Mouse (Mus musculus) limb, embryonic 14.5 days (tissue): Measurements from ENCODE around the gene Tpcn1. TPM values are rescaled to one million over a fixed set of nuclear protein-coding genes. Genes with fewer than 3 reads are reported as not detected.

ENCODE experiments used
- ATAC-seq: fragments of 200-750 bp; cut with Nextera tagmentation; 2 replicates; pipeline ENCODE4 v1.8.0; 2017; ENCODE audit warnings: low read depth, moderate number of reproducible peaks, moderate TSS enrichment; ENCODE audit not compliant: low FRiP score
- DNase-seq: peaks from one replicate; pipeline ENCODE4 v3.0.0-alpha.2; 2015; ENCODE audit warnings: low spot score
- H3K27ac ChIP-seq: fragments of 300-500 bp; sonication (generic); replicated peaks from 2 replicates; pipeline ENCODE4 v1.5.1; 2014; ENCODE audit warnings: low read depth, mild to moderate bottlenecking, low read length, moderate library complexity, mixed read lengths
- H3K27me3 ChIP-seq: fragments of 300-500 bp; sonication (generic); 2 replicates; pipeline ENCODE4 v1.6.1; 2014; ENCODE audit warnings: low read length, mixed read lengths; ENCODE audit not compliant: control insufficient read depth, insufficient read depth
- H3K36me3 ChIP-seq: fragments of 300-500 bp; sonication (generic); 2 replicates; pipeline ENCODE4 v1.6.1; 2014; ENCODE audit warnings: mild to moderate bottlenecking, low read length, moderate library complexity, mixed read lengths; ENCODE audit not compliant: control insufficient read depth, insufficient read depth
- H3K4me1 ChIP-seq: fragments of 300-500 bp; sonication (generic); 2 replicates; pipeline ENCODE4 v1.6.1; 2014; ENCODE audit warnings: antibody characterized with exemption, low read length, mixed read lengths; ENCODE audit not compliant: control insufficient read depth, insufficient read depth
- H3K4me2 ChIP-seq: fragments of 300-500 bp; sonication (generic); replicated peaks from 2 replicates; pipeline ENCODE4 v1.6.1; 2014; ENCODE audit warnings: low read depth, mild to moderate bottlenecking, low read length, moderate library complexity; ENCODE audit not compliant: severe bottlenecking
- H3K4me3 ChIP-seq: fragments of 300-500 bp; sonication (generic); replicated peaks from 2 replicates; pipeline ENCODE4 v1.5.1; 2014; ENCODE audit warnings: low read length
- H3K9ac ChIP-seq: fragments of 300-500 bp; sonication (generic); 2 replicates; pipeline ENCODE4 v1.6.1; 2014; ENCODE audit warnings: mild to moderate bottlenecking, low read depth, low read length, moderate library complexity; ENCODE audit not compliant: severe bottlenecking
- H3K9me3 ChIP-seq: fragments of 300-500 bp; sonication (generic); 2 replicates; pipeline ENCODE4 v1.6.1; 2016; ENCODE audit warnings: low read length; ENCODE audit not compliant: control insufficient read depth
- POLR2A ChIP-seq: fragments of 200-500 bp; IDR thresholded peaks from 2 replicates; pipeline ENCODE4 v1.8.0; 2012; ENCODE audit warnings: inconsistent platforms, mild to moderate bottlenecking, moderate library complexity, borderline replicate concordance; ENCODE audit not compliant: insufficient read depth, insufficient read length; ENCODE audit errors: extremely low read depth
- WGBS: fragments of 180-500 bp; shearing (Covaris S2); extraction: QIAGEN DNeasy Blood & Tissue Kit; methylation state at CpG from one replicate; pipeline ENCODE4 v1.1.7; 2014; 5-methylcytosine and 5-hydroxymethylcytosine counted together
- polyA plus RNA-seq, 2 experiments: library from polyadenylated mRNA; depleted of rRNA in 1 of 2; stranded (reverse) in 1 of 2; unstranded in 1 of 2; fragments of >200 nt; fragmentation: Nextera tagmentation in 1 of 2; extraction: Ambion mirVana in 1 of 2; gene quantifications; 2 replicates each; pipeline versions ENCODE4 v1.2.1 to v1.2.3; 2012 to 2014

Tpcn1 gene
- polyA plus RNA-seq, 2 experiments: 25.2 to 47.1 TPM

DNA sequence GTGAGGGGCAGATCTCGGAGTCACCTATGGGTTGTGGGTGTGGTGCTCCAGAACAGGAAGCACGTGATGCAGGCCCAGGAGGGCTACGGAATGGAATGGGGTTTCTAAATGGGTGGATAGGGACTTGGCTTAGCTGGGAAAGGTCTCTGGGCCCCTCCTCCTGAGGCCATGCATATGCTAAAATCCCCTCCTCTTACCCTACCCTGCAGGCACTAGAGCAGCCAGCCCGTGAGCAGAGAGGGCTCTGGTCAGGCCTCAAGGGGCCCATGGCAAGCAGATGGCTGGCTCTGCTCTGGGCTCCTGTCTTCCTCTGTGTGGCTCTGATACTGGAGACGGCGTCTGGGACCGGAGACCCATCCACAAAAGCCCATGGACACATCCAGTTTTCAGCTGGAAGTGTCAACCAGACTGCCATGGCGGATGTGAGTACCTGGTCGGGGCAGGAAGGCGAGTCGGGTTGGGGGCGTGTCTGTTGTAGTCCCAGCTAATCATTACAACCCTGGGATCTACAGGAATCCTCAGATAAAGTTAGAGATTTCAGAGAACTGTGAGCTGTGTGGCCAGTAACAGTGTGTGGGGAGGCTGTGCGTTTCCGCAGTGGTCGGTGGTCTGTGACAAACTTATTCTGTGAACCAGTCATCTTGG, 75.4 kb downstream of the Tpcn1 start:
- Histone ChIP-seq H3K9ac (no peak overlapping the region), H3K4me3 (no peak overlapping the region), H3K9me3 (no peaks in the 10 kb centered on the region), H3K4me1 (peaks cover 36% of the 10 kb centered on the region), H3K4me2 (no peak overlapping the region), H3K36me3 (no peaks in the 10 kb centered on the region), H3K27ac (no peak overlapping the region), H3K27me3 (no peaks in the 10 kb centered on the region)
- no peak for ATAC-seq
- 41% methylated on average over 15 of the region's 15 CpGs for WGBS
- TF ChIP-seq POLR2A: no peak
- DNase-seq: no peak

DNA sequence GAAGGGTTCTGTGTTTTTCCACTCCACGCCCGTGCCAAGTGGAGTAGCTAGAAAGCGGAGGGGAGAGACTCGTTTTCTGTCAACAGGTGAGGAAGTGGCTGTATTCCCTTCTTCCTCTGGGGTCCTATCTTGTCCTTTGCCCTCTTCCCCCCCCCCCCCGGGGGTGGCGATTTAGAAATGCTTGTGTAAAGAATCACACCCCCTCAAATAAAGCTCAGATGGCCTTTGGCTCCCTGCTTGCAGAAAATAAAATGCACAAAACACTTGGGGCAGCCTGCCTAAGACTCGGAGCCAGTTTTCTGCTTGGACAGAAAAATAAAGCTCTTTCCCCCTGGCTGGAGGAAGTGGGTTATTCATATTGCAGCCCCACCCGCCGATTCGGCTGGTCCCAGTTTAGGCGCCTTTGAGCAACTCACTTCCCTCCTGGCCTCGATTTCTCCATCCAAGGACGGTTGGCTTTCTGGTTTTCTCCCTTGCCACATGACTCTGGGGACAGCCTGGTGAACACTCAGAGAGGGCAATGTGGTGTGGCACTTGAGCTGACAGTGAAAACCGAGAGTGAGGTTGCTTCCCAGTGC, 76.7 kb downstream of the Tpcn1 start:
- peaks cover 36% of the 10 kb centered on the region for H3K4me1 ChIP-seq
- ATAC-seq: no peak
- no peak overlapping the region for H3K9ac ChIP-seq
- H3K27ac ChIP-seq: no peak overlapping the region
- TF ChIP-seq POLR2A: no peak
- H3K4me3 ChIP-seq: peak overlapping the region; percentile 47
- DNase-seq: no peak
- no peaks in the 10 kb centered on the region for H3K36me3 ChIP-seq
- H3K27me3 ChIP-seq: no peaks in the 10 kb centered on the region
- peak overlapping the region; percentile 58 for H3K4me2 ChIP-seq
- no peaks in the 10 kb centered on the region for H3K9me3 ChIP-seq
- WGBS: 29% methylated on average over 13 of the region's 14 CpGs

DNA sequence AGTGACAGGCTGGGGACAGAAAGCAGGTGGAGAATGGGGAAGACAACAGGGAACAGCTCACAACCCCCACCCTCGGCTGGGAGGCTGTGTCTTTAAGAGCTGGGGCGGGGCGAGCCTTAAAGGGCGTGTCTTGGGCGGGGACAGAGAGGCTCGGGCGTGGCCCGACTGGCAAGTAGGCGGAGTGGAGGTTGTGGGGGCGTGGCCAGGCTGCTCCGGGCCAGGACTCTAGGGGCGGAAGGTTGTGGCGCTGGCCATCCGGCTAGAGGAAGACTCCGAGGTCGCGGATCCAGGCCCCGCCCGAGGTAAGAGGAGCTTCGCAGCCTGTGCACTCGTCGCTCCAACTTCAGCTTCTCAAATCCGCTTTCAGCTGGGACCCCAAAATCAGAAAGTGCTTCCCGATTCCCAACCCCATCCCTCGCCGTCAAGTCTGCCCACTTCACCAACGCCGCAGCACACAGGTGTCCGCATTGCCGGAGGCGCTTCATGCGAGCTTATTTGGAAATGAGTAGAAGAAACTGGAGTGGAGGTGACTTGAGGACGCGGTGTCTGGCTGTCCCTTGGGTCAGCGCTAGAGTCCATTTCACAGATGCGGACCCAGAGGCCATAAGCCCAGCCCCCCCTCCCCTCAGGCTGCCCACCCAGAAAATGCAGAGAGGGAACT, 77.4 kb downstream of the Tpcn1 start, which contains the start of gene Slc8b1:
TSS of gene Slc8b1 (plus strand) at position 187 of the 661 bp plus-strand sequence.
- peaks cover 32% of the 10 kb centered on the region for H3K4me1 ChIP-seq
- no peaks in the 10 kb centered on the region for H3K36me3 ChIP-seq
- peak within 1 kb of the TSS; percentile 46 for H3K9ac ChIP-seq
- no peak for TF ChIP-seq POLR2A
- no peak within 1 kb of the TSS for H3K27ac ChIP-seq
- no peaks in the 10 kb centered on the region for H3K27me3 ChIP-seq
- ATAC-seq (peak; percentile 85), DNase-seq (peak; percentile 89)
- no peaks in the 10 kb centered on the region for H3K9me3 ChIP-seq
- H3K4me3 ChIP-seq: peak within 1 kb of the TSS; percentile 47
- WGBS: under 1% methylated on average over 31 of the region's 36 CpGs
- H3K4me2 ChIP-seq: peak within 1 kb of the TSS; percentile 58

DNA sequence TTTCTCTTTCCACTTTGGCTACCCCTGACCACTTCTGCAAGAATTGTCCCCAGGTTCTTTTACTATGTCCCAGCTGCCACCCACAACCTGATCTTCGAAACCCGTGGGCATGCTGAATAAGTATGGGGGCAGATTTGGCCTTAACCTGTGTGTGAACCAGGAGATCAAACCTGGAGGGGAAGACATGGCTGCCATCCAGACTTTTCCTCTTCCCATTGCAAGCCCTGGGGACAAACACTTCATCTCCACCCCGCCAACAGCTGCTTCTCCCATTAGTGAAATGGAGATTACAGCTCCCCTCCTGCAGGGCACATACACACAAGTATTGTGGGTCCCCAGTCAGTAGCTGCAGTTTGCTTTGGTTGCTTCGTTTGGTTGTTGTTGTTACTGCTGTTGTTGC, 81.2 kb downstream of the Tpcn1 start:
- no peaks in the 10 kb centered on the region for H3K27me3 ChIP-seq
- no peaks in the 10 kb centered on the region for H3K9me3 ChIP-seq
- ATAC-seq (no peak), DNase-seq (no peak)
- no peak overlapping the region for H3K4me2 ChIP-seq
- no peak overlapping the region for H3K9ac ChIP-seq
- H3K4me3 ChIP-seq: no peak overlapping the region
- no peak overlapping the region for H3K27ac ChIP-seq
- H3K4me1 ChIP-seq: peaks cover 16% of the 10 kb centered on the region
- 57% methylated on average over 4 of the region's 4 CpGs for WGBS
- no peaks in the 10 kb centered on the region for H3K36me3 ChIP-seq
- no peak for TF ChIP-seq POLR2A

DNA sequence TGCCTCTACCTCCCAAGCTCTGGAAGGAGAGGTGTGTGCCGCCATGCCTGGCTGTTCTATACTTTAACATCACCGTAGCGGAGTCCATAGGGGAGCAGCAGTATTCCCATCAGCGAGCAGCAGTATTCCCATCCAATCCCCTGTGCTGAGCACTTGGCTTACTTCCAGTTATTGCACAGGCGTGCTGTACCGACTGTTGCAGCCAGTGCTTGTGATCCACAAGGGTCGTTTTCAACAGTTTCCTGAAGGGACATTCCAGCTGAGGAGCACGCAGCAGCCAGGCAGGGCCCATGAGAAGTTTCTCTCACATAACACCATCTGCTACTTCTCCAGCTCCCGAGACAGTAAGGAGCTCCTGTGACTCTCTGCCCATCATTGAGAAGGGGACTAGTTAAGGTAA, 82.0 kb downstream of the Tpcn1 start:
- ATAC-seq (no peak), DNase-seq (peak; percentile 26)
- no peak overlapping the region for H3K9ac ChIP-seq
- H3K4me2 ChIP-seq: no peak overlapping the region
- no peak overlapping the region for H3K27ac ChIP-seq
- H3K4me1 ChIP-seq: peaks cover 17% of the 10 kb centered on the region
- H3K36me3 ChIP-seq: no peaks in the 10 kb centered on the region
- no peaks in the 10 kb centered on the region for H3K27me3 ChIP-seq
- no peaks in the 10 kb centered on the region for H3K9me3 ChIP-seq
- WGBS: 41% methylated on average over 9 of the region's 9 CpGs
- no peak overlapping the region for H3K4me3 ChIP-seq
- TF ChIP-seq POLR2A: no peak
